12 mouse cellular contexts compared by ENCODE assay signal in the genomic region with DNA sequence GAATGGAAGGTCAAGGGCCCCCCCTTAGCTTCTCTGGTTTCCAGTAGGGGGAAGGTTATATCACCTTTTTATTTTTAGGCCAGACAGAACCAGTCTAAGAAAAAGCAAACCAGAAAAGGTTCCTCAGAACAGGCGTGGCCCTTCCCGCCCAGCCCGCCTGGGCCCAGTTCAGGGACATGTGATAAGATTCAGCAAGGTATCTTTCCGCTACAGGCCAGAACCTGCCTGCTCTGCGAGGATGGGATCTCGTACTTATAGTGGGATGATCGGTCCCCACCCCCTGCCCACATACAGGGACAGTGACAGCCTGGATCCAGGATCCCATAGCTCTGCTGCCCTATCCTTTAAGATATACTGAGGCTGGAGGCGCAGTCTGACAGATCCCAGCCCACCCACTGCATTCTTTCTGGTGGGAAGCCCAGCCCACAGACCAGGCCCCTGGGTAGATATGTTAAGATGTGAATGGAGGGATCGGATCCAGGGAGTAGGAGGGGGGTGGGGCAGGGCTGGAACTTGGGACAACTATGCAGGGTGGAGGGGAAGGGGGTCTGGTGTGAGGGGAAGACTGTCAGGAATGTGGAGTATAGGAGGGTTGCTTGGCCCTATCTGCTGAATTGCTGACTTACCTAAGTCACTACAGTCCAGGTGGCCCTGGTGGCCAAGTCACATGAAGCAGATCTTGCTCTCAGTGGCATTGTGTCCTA. TPM values are rescaled to one million over a fixed set of nuclear protein-coding genes. Genes with fewer than 3 reads are reported as not detected.
DNase-seq lines count a peak whose midpoint lies in the region; ATAC-seq and TF ChIP-seq lines count a peak whose summit lies in the region.
"Had no signal": no experiment of that assay in that cellular context is flagged by ENCODE, and none has a peak within 500 bp of the region (broad histone marks: within the 10 kb centered on the region; RNA-seq: fewer than 3 reads in every experiment).

No protein-coding gene starts in this region.

- no peak for TF ChIP-seq CTCF in intestine, postnatal 0 days (IDR thresholded peaks at IDR 0.05; ENCODE audit: low read depth)

- H3K27me3 ChIP-seq in intestine, embryonic 14.5 days (replicated peaks; ENCODE audit: control insufficient read depth, insufficient read depth, low read length): no peaks in the 10 kb centered on the region
- no peaks in the 10 kb centered on the region for H3K27me3 ChIP-seq in intestine, postnatal 0 days (replicated peaks; ENCODE audit: control insufficient read depth, insufficient read depth, low read length)
- no peaks in the 10 kb centered on the region for H3K27me3 ChIP-seq in intestine, embryonic 15.5 days (replicated peaks)

- no peak overlapping the region for H3K27ac ChIP-seq in intestine, embryonic 14.5 days (ENCODE audit: low read depth)
- no peak overlapping the region for H3K27ac ChIP-seq in intestine, postnatal 0 days (ENCODE audit: low read depth, low read length)
- no peak overlapping the region for H3K27ac ChIP-seq in intestine, embryonic 15.5 days

- WGBS in intestine, embryonic 14.5 days: 60% methylated on average over 9 of the region's 9 CpGs
- WGBS in intestine, postnatal 0 days: 59% methylated on average over 9 of the region's 9 CpGs
- 64% methylated on average over 9 of the region's 9 CpGs for WGBS in intestine, embryonic 15.5 days

- no peak overlapping the region for H3K4me2 ChIP-seq in intestine, embryonic 14.5 days (ENCODE audit: low read length)
- no peak overlapping the region for H3K4me2 ChIP-seq in intestine, postnatal 0 days (replicated peaks; ENCODE audit: low read depth)
- no peak overlapping the region for H3K4me2 ChIP-seq in intestine, embryonic 15.5 days (replicated peaks)

- ATAC-seq in intestine, embryonic 14.5 days (replicated peaks; ENCODE audit: low FRiP score, low TSS enrichment, low read depth): 0 out of 2 replicates have a peak, but pooled peaks have one; percentile 48
- no peak for ATAC-seq in intestine, postnatal 0 days
- peak; percentile 71 for ATAC-seq in intestine, embryonic 15.5 days
- ATAC-seq in megakaryocyte progenitor cell, adult 5-6 weeks (replicated peaks; ENCODE audit: poor library complexity): peak; percentile 55
- ATAC-seq: CD4-positive, CD25-positive, alpha-beta regulatory T cell, adult 4 months; lung, postnatal 0 days had no signal

- H3K4me3 ChIP-seq in intestine, embryonic 14.5 days (ENCODE audit: low read depth, low read length): no peak overlapping the region
- H3K4me3 ChIP-seq in intestine, postnatal 0 days (ENCODE audit: low read depth, low read length): no peak overlapping the region
- H3K4me3 ChIP-seq in intestine, embryonic 15.5 days (replicated peaks): no peak overlapping the region

- DNase-seq in intestine, embryonic 14.5 days (ENCODE audit: low spot score): no peak
- DNase-seq in c-Kit-positive CD71-positive TER-119-negative erythroid progenitor cells, embryonic 14.5 days (ENCODE audit: low read depth): peak; percentile 57
- DNase-seq in ovary, postnatal 36 days (ENCODE audit: low spot score): no peak
- DNase-seq in left cerebral cortex, adult 8-10 months (ENCODE audit: low spot score in 2 of 2): no peak
- DNase-seq in cerebellum, adult 8-10 months: no peak
- DNase-seq: cerebellum, postnatal 14 days had no signal

- H3K9me3 ChIP-seq in intestine, embryonic 14.5 days (ENCODE audit: control insufficient read depth, low read length): no peaks in the 10 kb centered on the region
- H3K9me3 ChIP-seq in intestine, postnatal 0 days (ENCODE audit: control insufficient read depth): no peaks in the 10 kb centered on the region
- no peaks in the 10 kb centered on the region for H3K9me3 ChIP-seq in intestine, embryonic 15.5 days

- peaks cover 22% of the 10 kb centered on the region for H3K4me1 ChIP-seq in intestine, embryonic 14.5 days (replicated peaks; ENCODE audit: control insufficient read depth, insufficient read depth, low read length)
- H3K4me1 ChIP-seq in intestine, postnatal 0 days (replicated peaks; ENCODE audit: control insufficient read depth, insufficient read depth, low read length): no peaks in the 10 kb centered on the region
- H3K4me1 ChIP-seq in intestine, embryonic 15.5 days (replicated peaks): peaks cover 23% of the 10 kb centered on the region

- no peaks in the 10 kb centered on the region for H3K36me3 ChIP-seq in intestine, embryonic 14.5 days (ENCODE audit: control insufficient read depth, insufficient read depth, low read length)
- H3K36me3 ChIP-seq in intestine, postnatal 0 days (ENCODE audit: control insufficient read depth, insufficient read depth): no peaks in the 10 kb centered on the region
- no peaks in the 10 kb centered on the region for H3K36me3 ChIP-seq in intestine, embryonic 15.5 days

- H3K9ac ChIP-seq in intestine, embryonic 14.5 days (ENCODE audit: low read length): no peak overlapping the region
- H3K9ac ChIP-seq in intestine, postnatal 0 days (ENCODE audit: low read depth, low read length): no peak overlapping the region
- no peak overlapping the region for H3K9ac ChIP-seq in intestine, embryonic 15.5 days

RNA-seq across cellular contexts. Expression of gene Sult5a1, which starts 1.9 kb away (rescaled TPM):
- 17.5 and 18.7 TPM in 2 replicates for polyA plus RNA-seq in intestine, embryonic 14.5 days (2014; fragmentation: Nextera tagmentation; extraction: Ambion mirVana)
- polyA plus RNA-seq in intestine, postnatal 0 days (2015; fragmentation: Nextera tagmentation; extraction: Ambion mirVana): 3.4 and 3.5 TPM in 2 replicates
- polyA plus RNA-seq in intestine, embryonic 15.5 days (2015; fragmentation: Nextera tagmentation; extraction: Ambion mirVana): 12.1 and 12.3 TPM in 2 replicates
- not detected in 2 replicates for total RNA-seq in megakaryocyte progenitor cell, adult 5-6 weeks (2015)
- not detected in 2 replicates for total RNA-seq in megakaryocyte progenitor cell, adult 5-6 weeks (2017)
- total RNA-seq in left cerebral cortex, adult 8-10 months (2022): under 1 TPM in 2 of 4 experiments, not detected in 2; 0.15 to 0.37 TPM

RNA-seq across cellular contexts. Expression of gene Dpep1, which starts 29.8 kb away (rescaled TPM):
- polyA plus RNA-seq in intestine, embryonic 14.5 days (2014; fragmentation: Nextera tagmentation; extraction: Ambion mirVana): 0.28 and 1.3 TPM in 2 replicates
- 30.8 and 32.7 TPM in 2 replicates for polyA plus RNA-seq in intestine, postnatal 0 days (2015; fragmentation: Nextera tagmentation; extraction: Ambion mirVana)
- 3.9 and 5.4 TPM in 2 replicates for polyA plus RNA-seq in intestine, embryonic 15.5 days (2015; fragmentation: Nextera tagmentation; extraction: Ambion mirVana)
- not detected in 2 replicates for total RNA-seq in megakaryocyte progenitor cell, adult 5-6 weeks (2015)
- not detected in 2 replicates for total RNA-seq in megakaryocyte progenitor cell, adult 5-6 weeks (2017)
- under 1 TPM in 1 of 4 experiments, not detected in 3; 0.16 TPM for total RNA-seq in left cerebral cortex, adult 8-10 months (2022)
- polyA plus RNA-seq: CD4-positive, CD25-positive, alpha-beta regulatory T cell, adult 4 months had no signal

RNA-seq across cellular contexts. Expression of gene Cpne7, which starts 39.0 kb away (rescaled TPM):
- 0.70 and 0.85 TPM in 2 replicates for polyA plus RNA-seq in intestine, embryonic 14.5 days (2014; fragmentation: Nextera tagmentation; extraction: Ambion mirVana)
- 0.46 and 0.67 TPM in 2 replicates for polyA plus RNA-seq in intestine, postnatal 0 days (2015; fragmentation: Nextera tagmentation; extraction: Ambion mirVana)
- 0.98 and 1.3 TPM in 2 replicates for polyA plus RNA-seq in intestine, embryonic 15.5 days (2015; fragmentation: Nextera tagmentation; extraction: Ambion mirVana)
- total RNA-seq in megakaryocyte progenitor cell, adult 5-6 weeks (2015): not detected in 2 replicates
- total RNA-seq in megakaryocyte progenitor cell, adult 5-6 weeks (2017): not detected in 2 replicates
- total RNA-seq in left cerebral cortex, adult 8-10 months (2022): 10 to 100 TPM; 46.8 to 60.2 (median 57.2) TPM
- polyA plus RNA-seq: forebrain, embryonic 11.5 days had no signal

RNA-seq across cellular contexts. Expression of gene Rpl13, which starts 54.1 kb away (rescaled TPM):
- 1,906 and 1,976 TPM in 2 replicates for polyA plus RNA-seq in intestine, embryonic 14.5 days (2014; fragmentation: Nextera tagmentation; extraction: Ambion mirVana)
- 948 and 1,014 TPM in 2 replicates for polyA plus RNA-seq in intestine, postnatal 0 days (2015; fragmentation: Nextera tagmentation; extraction: Ambion mirVana)
- 1,399 and 1,578 TPM in 2 replicates for polyA plus RNA-seq in intestine, embryonic 15.5 days (2015; fragmentation: Nextera tagmentation; extraction: Ambion mirVana)
- total RNA-seq in megakaryocyte progenitor cell, adult 5-6 weeks (2015): 1,201 and 1,251 TPM in 2 replicates
- 3,072 and 3,507 TPM in 2 replicates for total RNA-seq in megakaryocyte progenitor cell, adult 5-6 weeks (2017)
- total RNA-seq in left cerebral cortex, adult 8-10 months (2022): 100 to 1,000 TPM; 401 to 484 (median 442) TPM

RNA-seq across cellular contexts. Expression of gene Chmp1a, which starts 56.3 kb away (rescaled TPM):
- polyA plus RNA-seq in intestine, embryonic 14.5 days (2014; fragmentation: Nextera tagmentation; extraction: Ambion mirVana): 107 and 110 TPM in 2 replicates
- 203 TPM in 2 replicates for polyA plus RNA-seq in intestine, postnatal 0 days (2015; fragmentation: Nextera tagmentation; extraction: Ambion mirVana)
- polyA plus RNA-seq in intestine, embryonic 15.5 days (2015; fragmentation: Nextera tagmentation; extraction: Ambion mirVana): 142 and 148 TPM in 2 replicates
- 11.6 and 18.4 TPM in 2 replicates for total RNA-seq in megakaryocyte progenitor cell, adult 5-6 weeks (2015)
- total RNA-seq in megakaryocyte progenitor cell, adult 5-6 weeks (2017): 24.5 and 26.7 TPM in 2 replicates
- total RNA-seq in left cerebral cortex, adult 8-10 months (2022): 100 to 1,000 TPM in 1 of 4 experiments, 10 to 100 TPM in 3; 86.9 to 101 (median 93.5) TPM
